Mouse (Mus musculus) spleen, adult 2 months (tissue): ENCODE data around the gene Ikzf2. TPM values are rescaled to one million over a fixed set of nuclear protein-coding genes. Genes with fewer than 3 reads are reported as not detected.

Experiments used
- DNase-seq, 2 experiments: peaks; one replicate each; pipeline versions ENCODE4 v3.0.0 to v3.0.0-alpha.2; 2012 to 2021; ENCODE audit warnings: low spot score in 2 of 2, low read depth in 1 of 2
- H3K27ac ChIP-seq: fragments of 200-500 bp; 2 replicates; pipeline ENCODE4 v1.5.1; 2012; ENCODE audit warnings: low read length, inconsistent platforms; ENCODE audit not compliant: insufficient read depth
- H3K27me3 ChIP-seq: fragments of 200-500 bp; 2 replicates; pipeline ENCODE4 v1.6.1; 2012; ENCODE audit warnings: mild to moderate bottlenecking, moderate library complexity, low read length, inconsistent platforms; ENCODE audit not compliant: control insufficient read depth, insufficient read depth
- H3K36me3 ChIP-seq: fragments of 200-500 bp; 2 replicates; pipeline ENCODE4 v1.6.1; 2012; ENCODE audit warnings: mild to moderate bottlenecking, low read length, inconsistent platforms; ENCODE audit not compliant: control insufficient read depth, insufficient read depth
- H3K4me1 ChIP-seq: fragments of 200-500 bp; 2 replicates; pipeline ENCODE4 v1.6.1; 2011; ENCODE audit warnings: inconsistent platforms; ENCODE audit not compliant: control insufficient read depth, insufficient read depth, insufficient read length
- H3K4me3 ChIP-seq: fragments of 200-500 bp; 2 replicates; pipeline ENCODE4 v1.5.1; 2011; ENCODE audit warnings: mild to moderate bottlenecking, inconsistent platforms; ENCODE audit not compliant: insufficient read depth, insufficient read length; ENCODE audit errors: extremely low read depth
- CTCF ChIP-seq: fragments of 200-500 bp; IDR thresholded peaks from 2 replicates; pipeline ENCODE4 v1.5.1; 2011; ENCODE audit warnings: mild to moderate bottlenecking, inconsistent platforms; ENCODE audit not compliant: insufficient read depth, insufficient read length, insufficient replicate concordance; ENCODE audit errors: extremely low read depth
- POLR2A ChIP-seq: fragments of 200-500 bp; IDR thresholded peaks from 2 replicates; pipeline ENCODE4 v1.6.1; 2011; ENCODE audit warnings: low read depth, low read length, inconsistent platforms
- WGBS: fragments of 180-500 bp; shearing (Covaris S2); methylation state at CpG from one replicate; pipeline ENCODE4 v1.1.7; 2018; 5-methylcytosine and 5-hydroxymethylcytosine counted together
- polyA plus RNA-seq: library from polyadenylated mRNA; depleted of rRNA; stranded (reverse); fragments of >200 nt; gene quantifications from 2 replicates; pipeline ENCODE4 v1.2.3, GENCODE M21; 2012; rRNA removed

Gene Ikzf2
- polyA plus RNA-seq, 1 experiment, result 1.3 TPM

DNA sequence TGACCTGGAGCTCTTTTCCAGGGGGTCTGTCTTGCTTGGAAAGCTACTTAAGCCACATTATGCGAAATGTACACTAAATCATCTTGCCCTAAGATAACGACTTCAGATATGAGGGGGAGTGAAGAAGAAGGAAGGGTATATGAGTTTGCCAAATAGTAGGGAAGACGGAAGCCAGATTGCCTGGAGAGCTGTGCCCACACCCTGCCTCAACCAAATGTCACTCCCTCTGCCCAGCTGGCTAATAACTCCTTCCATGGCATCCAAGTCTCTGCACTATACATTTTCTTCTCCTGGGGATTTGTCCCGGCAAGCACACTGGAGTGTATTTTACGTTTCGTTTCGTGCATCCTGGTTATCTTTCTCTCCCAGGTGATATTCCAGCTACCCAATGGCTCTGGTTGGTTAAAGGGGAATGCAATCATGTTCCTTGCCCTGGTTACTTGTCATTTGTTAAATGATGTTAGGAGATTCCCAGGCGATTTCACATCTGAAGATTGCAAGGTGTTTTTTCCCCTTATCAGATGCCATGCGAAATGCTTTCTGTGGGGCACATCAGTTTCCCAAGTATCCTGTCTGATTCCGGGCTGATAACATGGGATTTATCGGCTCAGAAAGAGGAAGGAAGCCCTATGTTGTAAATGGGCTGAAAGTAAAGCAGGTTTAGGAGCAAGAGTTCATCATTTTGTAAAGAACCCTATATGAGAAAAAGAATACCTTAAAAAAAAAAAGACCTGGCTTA, 193.6 kb downstream of the Ikzf2 start:
- Histone ChIP-seq H3K36me3 (no peaks in the 10 kb centered on the region), H3K27ac (no peak overlapping the region), H3K4me1 (no peaks in the 10 kb centered on the region), H3K27me3 (no peaks in the 10 kb centered on the region), H3K4me3 (no peak overlapping the region)
- no peak for DNase-seq
- WGBS, result 49% methylated on average over 11 of the region's 11 CpGs
- TF ChIP-seq POLR2A (no peak), CTCF (no peak)

GRCm38 (mm10) chr1:69492013-69492412, 195.0 kb downstream of the Ikzf2 start:
- no peaks in the 10 kb centered on the region for H3K4me1 ChIP-seq
- H3K27ac ChIP-seq, result no peak overlapping the region
- no peak overlapping the region for H3K4me3 ChIP-seq
- DNase-seq, result no peak
- TF ChIP-seq CTCF (no peak), POLR2A (no peak)
- H3K36me3 ChIP-seq, result no peaks in the 10 kb centered on the region
- WGBS, result 91% methylated on average over 4 of the region's 4 CpGs
- no peaks in the 10 kb centered on the region for H3K27me3 ChIP-seq

GRCm38 (mm10) chr1:69489026-69489425, 198.0 kb downstream of the Ikzf2 start:
- H3K27ac ChIP-seq, result no peak overlapping the region
- H3K4me1 ChIP-seq, result no peaks in the 10 kb centered on the region
- TF ChIP-seq POLR2A (no peak), CTCF (no peak)
- DNase-seq, result no peak
- H3K36me3 ChIP-seq, result no peaks in the 10 kb centered on the region
- no peak overlapping the region for H3K4me3 ChIP-seq
- H3K27me3 ChIP-seq, result no peaks in the 10 kb centered on the region
- 88% methylated on average over 7 of the region's 7 CpGs for WGBS

- H3K36me3 ChIP-seq, result no peaks in the 10 kb centered on the region
- no peak for TF ChIP-seq POLR2A
- TF ChIP-seq CTCF, result no peak
Observed at GRCm38 (mm10) chr1:69488625-69489024, 198.4 kb downstream of the Ikzf2 start.

More at GRCm38 (mm10) chr1:69488625-69489024, 198.4 kb downstream of the Ikzf2 start:
- Histone ChIP-seq H3K4me1 (no peaks in the 10 kb centered on the region), H3K27ac (no peak overlapping the region), H3K27me3 (no peaks in the 10 kb centered on the region), H3K4me3 (no peak overlapping the region)
- WGBS, result 90% methylated on average over 6 of the region's 6 CpGs
- no peak for DNase-seq

Other genes starting within 250 kb of the Ikzf2 start
- not detected in 2 replicates for gene Spag16, start 139.7 kb upstream of the Ikzf2 start, polyA plus RNA-seq